In the genomic region with DNA sequence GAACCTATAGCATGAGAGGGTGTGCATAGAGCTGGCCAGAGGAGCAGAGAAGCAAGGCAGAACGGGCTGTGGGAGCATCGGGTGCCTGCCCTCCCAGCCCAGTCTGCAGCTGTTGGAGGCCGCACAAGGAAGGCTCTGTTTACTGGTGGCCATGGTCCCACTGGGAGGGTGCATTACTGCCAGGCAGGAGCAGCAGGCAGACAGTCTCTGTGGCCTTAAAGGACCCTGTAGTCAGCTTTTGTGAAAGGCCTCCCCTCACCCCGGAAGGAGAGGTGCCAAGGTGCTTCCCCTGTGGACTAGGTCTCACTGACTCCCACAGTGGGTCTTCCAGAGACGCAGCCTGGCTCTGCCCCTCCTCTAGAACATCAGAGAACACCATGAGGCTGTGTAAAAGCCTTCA, we compare ENCODE assay signal across 12 mouse cellular contexts. TPM values are rescaled to one million over a fixed set of nuclear protein-coding genes. Genes with fewer than 3 reads are reported as not detected.
DNase-seq lines count a peak whose midpoint lies in the region; ATAC-seq and TF ChIP-seq lines count a peak whose summit lies in the region.
"Had no signal": no experiment of that assay in that cellular context is flagged by ENCODE, and none has a peak within 500 bp of the region (broad histone marks: within the 10 kb centered on the region; RNA-seq: fewer than 3 reads in every experiment).

No protein-coding gene starts in this region.

- 79% methylated on average over 5 of the region's 5 CpGs for WGBS in hindbrain, postnatal 0 days
- 77% methylated on average over 5 of the region's 5 CpGs for WGBS in hindbrain, embryonic 16.5 days
- 85% methylated on average over 5 of the region's 5 CpGs for WGBS in kidney, embryonic 15.5 days

- H3K36me3 ChIP-seq in hindbrain, postnatal 0 days (ENCODE audit: insufficient read depth, low read length): no peaks in the 10 kb centered on the region
- 0 out of 2 replicates have a peak, but pooled peaks cover under 1% of the 10 kb centered on the region for H3K36me3 ChIP-seq in hindbrain, embryonic 16.5 days (ENCODE audit: control insufficient read depth, insufficient read depth, low read length)
- H3K36me3 ChIP-seq in kidney, embryonic 15.5 days: peaks cover 5% of the 10 kb centered on the region

- H3K27ac ChIP-seq in hindbrain, postnatal 0 days: no peak overlapping the region
- H3K27ac ChIP-seq in hindbrain, embryonic 16.5 days (ENCODE audit: low read depth, low read length): no peak overlapping the region
- peak overlapping the region; percentile 66 for H3K27ac ChIP-seq in brown adipose tissue, adult 24 weeks (replicated peaks; ENCODE audit: low read depth, low read length)
- H3K27ac ChIP-seq in kidney, embryonic 15.5 days: no peak overlapping the region

- no peak overlapping the region for H3K4me3 ChIP-seq in hindbrain, postnatal 0 days (ENCODE audit: low read length)
- H3K4me3 ChIP-seq in hindbrain, embryonic 16.5 days (ENCODE audit: low read length): no peak overlapping the region
- H3K4me3 ChIP-seq in brown adipose tissue, adult 24 weeks (ENCODE audit: insufficient read depth, low read depth, low read length): no peak overlapping the region
- no peak overlapping the region for H3K4me3 ChIP-seq in kidney, embryonic 15.5 days (replicated peaks)

- no peaks in the 10 kb centered on the region for H3K9me3 ChIP-seq in hindbrain, postnatal 0 days (ENCODE audit: low read length)
- H3K9me3 ChIP-seq in hindbrain, embryonic 16.5 days (ENCODE audit: control insufficient read depth, low read length): no peaks in the 10 kb centered on the region
- no peaks in the 10 kb centered on the region for H3K9me3 ChIP-seq in kidney, embryonic 15.5 days (replicated peaks)

- H3K4me2 ChIP-seq in hindbrain, postnatal 0 days (ENCODE audit: low read depth, low read length): no peak overlapping the region
- no peak overlapping the region for H3K4me2 ChIP-seq in hindbrain, embryonic 16.5 days (ENCODE audit: low read length)
- no peak overlapping the region for H3K4me2 ChIP-seq in kidney, embryonic 15.5 days

- no peak for TF ChIP-seq CTCF in hindbrain, postnatal 0 days (IDR thresholded peaks at IDR 0.05; ENCODE audit: low read depth)

- no peaks in the 10 kb centered on the region for H3K27me3 ChIP-seq in hindbrain, postnatal 0 days (ENCODE audit: insufficient read depth, low read length)
- no peaks in the 10 kb centered on the region for H3K27me3 ChIP-seq in hindbrain, embryonic 16.5 days (replicated peaks; ENCODE audit: control insufficient read depth, insufficient read depth, low read length)
- no peaks in the 10 kb centered on the region for H3K27me3 ChIP-seq in kidney, embryonic 15.5 days

- intact Hi-C loops in left cerebral cortex, postnatal 36 days (cut with DNase I): loop anchor here (5.0 kb wide), 1 partner anchor 35 kb away; no protein-coding TSS in a partner anchor

- no peak overlapping the region for H3K9ac ChIP-seq in hindbrain, postnatal 0 days (replicated peaks; ENCODE audit: low read length)
- no peak overlapping the region for H3K9ac ChIP-seq in hindbrain, embryonic 16.5 days (ENCODE audit: low read depth, low read length)
- no peak overlapping the region for H3K9ac ChIP-seq in kidney, embryonic 15.5 days

- peaks cover 19% of the 10 kb centered on the region for H3K4me1 ChIP-seq in hindbrain, postnatal 0 days (ENCODE audit: insufficient read depth, low read length)
- peaks cover 14% of the 10 kb centered on the region for H3K4me1 ChIP-seq in hindbrain, embryonic 16.5 days (ENCODE audit: control insufficient read depth, insufficient read depth, low read depth, low read length)
- H3K4me1 ChIP-seq in brown adipose tissue, adult 24 weeks (ENCODE audit: control insufficient read depth, insufficient read depth, insufficient read length, low read length): peaks cover 11% of the 10 kb centered on the region
- peaks cover 25% of the 10 kb centered on the region for H3K4me1 ChIP-seq in kidney, embryonic 15.5 days

- DNase-seq in hindbrain, postnatal 0 days (ENCODE audit: low spot score): peak; percentile 21
- DNase-seq in gastrocnemius, adult 8-10 months (ENCODE audit: low spot score in 2 of 2): peak; percentile 45 to 62
- peak; percentile 33 to 41 for DNase-seq in left cerebral cortex, postnatal 36 days (ENCODE audit: low spot score in 2 of 2)
- DNase-seq in ovary, postnatal 14 days (ENCODE audit: low spot score): no peak
- DNase-seq: retina, postnatal 1 day; thymus, adult 18-20 months had no signal

- ATAC-seq in hindbrain, postnatal 0 days: no peak
- no peak for ATAC-seq in hindbrain, embryonic 16.5 days
- ATAC-seq in kidney, embryonic 15.5 days (replicated peaks; ENCODE audit: low FRiP score): no peak
- ATAC-seq: activated CD4-positive, CD25-positive, alpha-beta regulatory T cell, adult 4 months had no signal

RNA-seq across cellular contexts. Expression of gene Tubb4b, which starts 2.4 kb away (rescaled TPM):
- total RNA-seq in hindbrain, postnatal 0 days (2014; rRNA removed): 827 and 864 TPM in 2 replicates
- 531 and 568 TPM in 2 replicates for polyA plus RNA-seq in hindbrain, postnatal 0 days (2015; fragmentation: Nextera tagmentation; extraction: Ambion mirVana)
- polyA plus RNA-seq in hindbrain, embryonic 16.5 days (2015; fragmentation: Nextera tagmentation; extraction: Ambion mirVana): 486 and 553 TPM in 2 replicates
- polyA plus RNA-seq in brown adipose tissue, adult 24 weeks (2012; ENCODE audit: insufficient read depth, insufficient read length, missing spikeins): 193 and 284 TPM in 2 replicates
- total RNA-seq in gastrocnemius, adult 8-10 months (2022): 100 to 1,000 TPM; 228 to 239 (median 232) TPM
- 100 to 1,000 TPM; 334 to 390 TPM for total RNA-seq in left cerebral cortex, postnatal 36 days (2021)
- polyA plus RNA-seq in kidney, embryonic 15.5 days (2015; fragmentation: Nextera tagmentation; extraction: Ambion mirVana): 555 and 581 TPM in 2 replicates

RNA-seq across cellular contexts. Expression of gene Slc34a3, which starts 7.3 kb away (rescaled TPM):
- total RNA-seq in hindbrain, postnatal 0 days (2014; rRNA removed): not detected in 2 replicates
- polyA plus RNA-seq in hindbrain, postnatal 0 days (2015; fragmentation: Nextera tagmentation; extraction: Ambion mirVana): not detected in 2 replicates
- not detected in 2 replicates for polyA plus RNA-seq in hindbrain, embryonic 16.5 days (2015; fragmentation: Nextera tagmentation; extraction: Ambion mirVana)
- polyA plus RNA-seq in brown adipose tissue, adult 24 weeks (2012; ENCODE audit: insufficient read depth, insufficient read length, missing spikeins): not detected in 2 replicates
- not detected for total RNA-seq in gastrocnemius, adult 8-10 months (2022)
- not detected for total RNA-seq in left cerebral cortex, postnatal 36 days (2021)
- polyA plus RNA-seq in kidney, embryonic 15.5 days (2015; fragmentation: Nextera tagmentation; extraction: Ambion mirVana): 0.78 and 0.99 TPM in 2 replicates
- polyA plus RNA-seq: activated CD4-positive, CD25-positive, alpha-beta regulatory T cell, adult 4 months; heart, embryonic 16.5 days had no signal

RNA-seq across cellular contexts. Expression of gene Fam166a, which starts 8.3 kb away (rescaled TPM):
- not detected in 2 replicates for total RNA-seq in hindbrain, postnatal 0 days (2014; rRNA removed)
- 0.42 TPM in 1 of 2 replicates, not detected in the other for polyA plus RNA-seq in hindbrain, postnatal 0 days (2015; fragmentation: Nextera tagmentation; extraction: Ambion mirVana)
- 0.39 and 1.0 TPM in 2 replicates for polyA plus RNA-seq in hindbrain, embryonic 16.5 days (2015; fragmentation: Nextera tagmentation; extraction: Ambion mirVana)
- not detected in 2 replicates for polyA plus RNA-seq in brown adipose tissue, adult 24 weeks (2012; ENCODE audit: insufficient read depth, insufficient read length, missing spikeins)
- not detected for total RNA-seq in gastrocnemius, adult 8-10 months (2022)
- not detected for total RNA-seq in left cerebral cortex, postnatal 36 days (2021)
- polyA plus RNA-seq in kidney, embryonic 15.5 days (2015; fragmentation: Nextera tagmentation; extraction: Ambion mirVana): 1.4 and 1.9 TPM in 2 replicates
- polyA plus RNA-seq: activated CD4-positive, CD25-positive, alpha-beta regulatory T cell, adult 4 months; heart, embryonic 16.5 days; liver, embryonic 16.5 days had no signal

RNA-seq across cellular contexts. Expression of gene Rnf224, which starts 9.7 kb away (rescaled TPM):
- not detected in 2 replicates for total RNA-seq in hindbrain, postnatal 0 days (2014; rRNA removed)
- not detected in 2 replicates for polyA plus RNA-seq in hindbrain, postnatal 0 days (2015; fragmentation: Nextera tagmentation; extraction: Ambion mirVana)
- not detected in 2 replicates for polyA plus RNA-seq in hindbrain, embryonic 16.5 days (2015; fragmentation: Nextera tagmentation; extraction: Ambion mirVana)
- polyA plus RNA-seq in brown adipose tissue, adult 24 weeks (2012; ENCODE audit: insufficient read depth, insufficient read length, missing spikeins): not detected in 2 replicates
- not detected for total RNA-seq in gastrocnemius, adult 8-10 months (2022)
- not detected for total RNA-seq in left cerebral cortex, postnatal 36 days (2021)
- polyA plus RNA-seq in kidney, embryonic 15.5 days (2015; fragmentation: Nextera tagmentation; extraction: Ambion mirVana): 0.31 and 0.41 TPM in 2 replicates
- polyA plus RNA-seq: activated CD4-positive, CD25-positive, alpha-beta regulatory T cell, adult 4 months; heart, embryonic 16.5 days; liver, embryonic 16.5 days had no signal

RNA-seq across cellular contexts. Expression of gene Stpg3, which starts 12.4 kb away (rescaled TPM):
- total RNA-seq in hindbrain, postnatal 0 days (2014; rRNA removed): not detected in 2 replicates
- not detected in 2 replicates for polyA plus RNA-seq in hindbrain, postnatal 0 days (2015; fragmentation: Nextera tagmentation; extraction: Ambion mirVana)
- polyA plus RNA-seq in hindbrain, embryonic 16.5 days (2015; fragmentation: Nextera tagmentation; extraction: Ambion mirVana): not detected in 2 replicates
- polyA plus RNA-seq in brown adipose tissue, adult 24 weeks (2012; ENCODE audit: insufficient read depth, insufficient read length, missing spikeins): not detected in 2 replicates
- not detected for total RNA-seq in gastrocnemius, adult 8-10 months (2022)
- total RNA-seq in left cerebral cortex, postnatal 36 days (2021): under 1 TPM in 1 of 2 experiments, not detected in 1; 0.29 TPM
- polyA plus RNA-seq in kidney, embryonic 15.5 days (2015; fragmentation: Nextera tagmentation; extraction: Ambion mirVana): 0.23 and 0.55 TPM in 2 replicates
- polyA plus RNA-seq: activated CD4-positive, CD25-positive, alpha-beta regulatory T cell, adult 4 months; heart, embryonic 16.5 days; liver, embryonic 16.5 days had no signal
